Mouse (Mus musculus) ZHBTc4 (cell line): Measurements from ENCODE around the gene Kcnn4.

Experiments
- DNase-seq: peaks from one replicate; pipeline ENCODE4 v3.0.0-alpha.2; 2011; ENCODE audit warnings: low read depth, low spot score

Gene Kcnn4

GRCm38 (mm10) chr7:24369731-24370541, at the start of gene Kcnn4:
Kcnn4 (plus strand) TSS chr7:24370263.
- peak; percentile 43 for DNase-seq

- no peak for DNase-seq
Observed at GRCm38 (mm10) chr7:24322593-24322992, 47.5 kb upstream of the Kcnn4 start.

GRCm38 (mm10) chr7:24325197-24325596, 44.9 kb upstream of the Kcnn4 start:
- DNase-seq = no peak

GRCm38 (mm10) chr7:24325675-24326128, 44.4 kb upstream of the Kcnn4 start:
- DNase-seq = peak; percentile 31

- DNase-seq = no peak
Observed at GRCm38 (mm10) chr7:24326273-24327135, 43.6 kb upstream of the Kcnn4 start.

- DNase-seq = peak; percentile 9
Observed at GRCm38 (mm10) chr7:24327281-24327975, 42.6 kb upstream of the Kcnn4 start.

- peak; percentile 60 for DNase-seq
Observed at GRCm38 (mm10) chr7:24333304-24333986, 36.6 kb upstream of the Kcnn4 start, which contains the start of gene Tescl. Tescl (minus strand) TSS chr7:24333936.

- peak; percentile 75 for DNase-seq
Observed at GRCm38 (mm10) chr7:24335699-24336309, 34.3 kb upstream of the Kcnn4 start.

- peak; percentile 76 for DNase-seq
Observed at GRCm38 (mm10) chr7:24338241-24338640, 31.8 kb upstream of the Kcnn4 start.

GRCm38 (mm10) chr7:24343701-24344272, 26.3 kb upstream of the Kcnn4 start:
- no peak for DNase-seq

- DNase-seq = no peak
Observed at GRCm38 (mm10) chr7:24346444-24346843, 23.6 kb upstream of the Kcnn4 start.

GRCm38 (mm10) chr7:24348896-24349295, 21.2 kb upstream of the Kcnn4 start, which contains the start of gene Lypd5:
Lypd5 (plus strand) TSS chr7:24349196.
- DNase-seq = no peak

GRCm38 (mm10) chr7:24355646-24356045, 14.4 kb upstream of the Kcnn4 start:
- DNase-seq = no peak

GRCm38 (mm10) chr7:24356081-24356480, 14.0 kb upstream of the Kcnn4 start:
- DNase-seq = no peak

- peak; percentile 63 for DNase-seq
Observed at GRCm38 (mm10) chr7:24357899-24358298, 12.2 kb upstream of the Kcnn4 start.

- peak; percentile 81 for DNase-seq
Observed at GRCm38 (mm10) chr7:24359269-24359668, 10.8 kb upstream of the Kcnn4 start.

GRCm38 (mm10) chr7:24361001-24361400, 9.1 kb upstream of the Kcnn4 start:
- DNase-seq = peak; percentile 81

GRCm38 (mm10) chr7:24363228-24363627, 6.8 kb upstream of the Kcnn4 start:
- peak; percentile 64 for DNase-seq

GRCm38 (mm10) chr7:24364827-24365226, 5.2 kb upstream of the Kcnn4 start:
- peak; percentile 90 for DNase-seq
